Mouse (Mus musculus): ENCODE measurements around the gene Fgd2. TPM values are rescaled to one million over a fixed set of nuclear protein-coding genes. Genes with fewer than 3 reads are reported as not detected.

Fgd2 gene
- polyA plus RNA-seq, 1 experiment, result 56.0 TPM

- Histone ChIP-seq H3K4me3 (ENCODE audit: control insufficient read depth, insufficient read depth, low read length) (no peak overlapping the region), H3K27me3 (ENCODE audit: control insufficient read depth, insufficient read depth, low read length) (no peaks in the 10 kb centered on the region), H3K27ac (ENCODE audit: control insufficient read depth, insufficient read depth, low read length) (no peak overlapping the region), H3K36me3 (ENCODE audit: control insufficient read depth, insufficient read depth, low read length) (no peaks in the 10 kb centered on the region), H3K4me1 (replicated peaks; ENCODE audit: control insufficient read depth, insufficient read depth, low read length) (no peaks in the 10 kb centered on the region)
- WGBS, result 85% methylated on average over 8 of the region's 8 CpGs
- TF ChIP-seq CTCF (IDR thresholded peaks at IDR 0.05; ENCODE audit: borderline replicate concordance, control insufficient read depth, extremely low read depth, insufficient read depth, low read length, poor library complexity) (no peak), POLR2A (IDR thresholded peaks at IDR 0.05; ENCODE audit: control insufficient read depth, extremely low read depth, insufficient read depth, low read length, poor library complexity) (no peak)
- no peak for DNase-seq
These were observed 17.3 kb downstream of the Fgd2 start for GRCm38 (mm10) chr17:29378056-29378455.

DNA sequence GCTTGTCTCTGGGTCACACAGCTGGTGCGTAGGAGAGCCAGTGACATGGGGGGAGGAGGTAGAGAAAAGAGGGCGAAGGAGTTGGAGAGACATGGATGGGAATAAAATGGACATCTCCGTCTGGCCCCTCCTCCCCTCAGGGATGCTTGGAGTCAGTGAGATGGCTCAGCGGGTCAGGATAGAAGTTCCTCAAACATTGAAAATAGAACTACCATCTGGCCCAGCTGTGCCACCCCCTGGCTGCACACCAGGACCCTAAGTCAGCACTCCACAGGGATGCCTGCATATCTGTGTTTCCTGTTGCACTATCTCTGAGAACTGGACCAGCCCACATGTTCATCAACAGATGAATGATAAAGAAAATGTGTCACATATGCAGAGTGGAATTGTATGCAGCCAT, 19.5 kb downstream of the Fgd2 start:
- TF ChIP-seq POLR2A (IDR thresholded peaks at IDR 0.05; ENCODE audit: control insufficient read depth, extremely low read depth, insufficient read depth, low read length, poor library complexity), result no peak
- no peak for TF ChIP-seq CTCF (IDR thresholded peaks at IDR 0.05; ENCODE audit: borderline replicate concordance, control insufficient read depth, extremely low read depth, insufficient read depth, low read length, poor library complexity)
- no peaks in the 10 kb centered on the region for H3K4me1 ChIP-seq (replicated peaks; ENCODE audit: control insufficient read depth, insufficient read depth, low read length)
- DNase-seq, result no peak
- no peaks in the 10 kb centered on the region for H3K36me3 ChIP-seq (ENCODE audit: control insufficient read depth, insufficient read depth, low read length)
- H3K4me3 ChIP-seq (ENCODE audit: control insufficient read depth, insufficient read depth, low read length), result no peak overlapping the region
- H3K27me3 ChIP-seq (ENCODE audit: control insufficient read depth, insufficient read depth, low read length), result no peaks in the 10 kb centered on the region
- H3K27ac ChIP-seq (ENCODE audit: control insufficient read depth, insufficient read depth, low read length), result no peak overlapping the region
- 86% methylated on average over 4 of the region's 4 CpGs for WGBS

DNA sequence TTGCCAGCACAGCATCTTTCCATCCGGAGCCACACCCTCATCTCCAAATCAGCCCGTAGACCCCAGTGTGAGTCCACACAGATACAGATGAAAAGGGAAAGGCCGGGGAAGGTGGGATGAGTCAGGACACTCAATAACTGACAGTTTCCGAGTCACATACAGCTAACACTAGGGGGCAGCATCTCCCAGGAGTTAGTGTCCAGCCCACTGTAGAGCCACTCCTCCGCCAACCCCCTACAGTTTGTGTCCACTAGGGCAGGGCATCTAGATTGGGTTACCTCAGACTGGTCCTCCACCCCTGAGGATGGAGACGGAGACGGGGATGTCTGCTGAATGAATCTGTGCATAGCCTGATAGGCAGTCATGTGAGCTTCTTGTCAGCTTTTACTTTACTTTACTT, 20.8 kb downstream of the Fgd2 start:
- TF ChIP-seq CTCF (IDR thresholded peaks at IDR 0.05; ENCODE audit: borderline replicate concordance, control insufficient read depth, extremely low read depth, insufficient read depth, low read length, poor library complexity) (peak; percentile 77; the same call in 1 of the 2 replicates), POLR2A (IDR thresholded peaks at IDR 0.05; ENCODE audit: control insufficient read depth, extremely low read depth, insufficient read depth, low read length, poor library complexity) (no peak)
- Histone ChIP-seq H3K27ac (ENCODE audit: control insufficient read depth, insufficient read depth, low read length) (no peak overlapping the region), H3K27me3 (ENCODE audit: control insufficient read depth, insufficient read depth, low read length) (no peaks in the 10 kb centered on the region), H3K4me3 (ENCODE audit: control insufficient read depth, insufficient read depth, low read length) (no peak overlapping the region), H3K4me1 (replicated peaks; ENCODE audit: control insufficient read depth, insufficient read depth, low read length) (no peaks in the 10 kb centered on the region), H3K36me3 (ENCODE audit: control insufficient read depth, insufficient read depth, low read length) (no peaks in the 10 kb centered on the region)
- DNase-seq, result peak; percentile 64
- 5% methylated on average over 7 of the region's 7 CpGs for WGBS

GRCm38 (mm10) chr17:29382417-29382816, 21.7 kb downstream of the Fgd2 start:
- H3K4me3 ChIP-seq (ENCODE audit: control insufficient read depth, insufficient read depth, low read length), result no peak overlapping the region
- no peak for DNase-seq
- no peaks in the 10 kb centered on the region for H3K4me1 ChIP-seq (replicated peaks; ENCODE audit: control insufficient read depth, insufficient read depth, low read length)
- H3K27me3 ChIP-seq (ENCODE audit: control insufficient read depth, insufficient read depth, low read length), result no peaks in the 10 kb centered on the region
- WGBS, result 90% methylated on average over 11 of the region's 11 CpGs
- TF ChIP-seq POLR2A (IDR thresholded peaks at IDR 0.05; ENCODE audit: control insufficient read depth, extremely low read depth, insufficient read depth, low read length, poor library complexity) (no peak), CTCF (IDR thresholded peaks at IDR 0.05; ENCODE audit: borderline replicate concordance, control insufficient read depth, extremely low read depth, insufficient read depth, low read length, poor library complexity) (no peak)
- H3K36me3 ChIP-seq (ENCODE audit: control insufficient read depth, insufficient read depth, low read length), result no peaks in the 10 kb centered on the region
- H3K27ac ChIP-seq (ENCODE audit: control insufficient read depth, insufficient read depth, low read length), result no peak overlapping the region

DNA sequence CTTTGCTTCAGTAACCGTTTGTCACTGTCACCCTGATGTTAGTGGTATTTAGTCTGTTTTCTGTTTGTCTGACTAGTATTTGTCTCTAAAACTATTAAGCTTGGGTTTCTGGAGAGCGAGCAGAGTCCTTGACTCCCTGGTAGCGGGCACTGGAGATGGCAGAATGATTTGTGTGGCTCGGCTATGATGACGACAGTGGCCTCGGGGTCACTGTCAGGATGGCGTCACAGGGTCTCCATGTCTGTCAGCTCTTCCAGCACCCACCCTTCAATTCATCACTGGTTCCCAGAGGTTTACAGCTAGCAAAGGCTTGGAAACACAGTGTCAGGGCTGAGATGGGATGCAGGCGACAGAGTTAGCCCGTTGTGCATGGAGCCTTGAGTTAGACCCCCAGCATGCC, 23.2 kb downstream of the Fgd2 start:
- no peak for TF ChIP-seq CTCF (IDR thresholded peaks at IDR 0.05; ENCODE audit: borderline replicate concordance, control insufficient read depth, extremely low read depth, insufficient read depth, low read length, poor library complexity)
- no peak for TF ChIP-seq POLR2A (IDR thresholded peaks at IDR 0.05; ENCODE audit: control insufficient read depth, extremely low read depth, insufficient read depth, low read length, poor library complexity)
- no peak overlapping the region for H3K27ac ChIP-seq (ENCODE audit: control insufficient read depth, insufficient read depth, low read length)
- no peaks in the 10 kb centered on the region for H3K27me3 ChIP-seq (ENCODE audit: control insufficient read depth, insufficient read depth, low read length)
- H3K4me1 ChIP-seq (replicated peaks; ENCODE audit: control insufficient read depth, insufficient read depth, low read length), result no peaks in the 10 kb centered on the region
- H3K36me3 ChIP-seq (ENCODE audit: control insufficient read depth, insufficient read depth, low read length), result no peaks in the 10 kb centered on the region
- no peak for DNase-seq
- H3K4me3 ChIP-seq (ENCODE audit: control insufficient read depth, insufficient read depth, low read length), result no peak overlapping the region
- 94% methylated on average over 9 of the region's 9 CpGs for WGBS

GRCm38 (mm10) chr17:29384850-29385438, 24.2 kb downstream of the Fgd2 start:
- Histone ChIP-seq H3K4me3 (ENCODE audit: control insufficient read depth, insufficient read depth, low read length) (no peak overlapping the region), H3K27me3 (ENCODE audit: control insufficient read depth, insufficient read depth, low read length) (no peaks in the 10 kb centered on the region), H3K36me3 (ENCODE audit: control insufficient read depth, insufficient read depth, low read length) (no peaks in the 10 kb centered on the region), H3K27ac (ENCODE audit: control insufficient read depth, insufficient read depth, low read length) (no peak overlapping the region), H3K4me1 (replicated peaks; ENCODE audit: control insufficient read depth, insufficient read depth, low read length) (no peaks in the 10 kb centered on the region)
- TF ChIP-seq CTCF (IDR thresholded peaks at IDR 0.05; ENCODE audit: borderline replicate concordance, control insufficient read depth, extremely low read depth, insufficient read depth, low read length, poor library complexity) (no peak), POLR2A (IDR thresholded peaks at IDR 0.05; ENCODE audit: control insufficient read depth, extremely low read depth, insufficient read depth, low read length, poor library complexity) (no peak)
- WGBS, result 70% methylated on average over 5 of the region's 5 CpGs
- no peak for DNase-seq

GRCm38 (mm10) chr17:29385746-29386145, 25.0 kb downstream of the Fgd2 start:
- no peak overlapping the region for H3K27ac ChIP-seq (ENCODE audit: control insufficient read depth, insufficient read depth, low read length)
- H3K36me3 ChIP-seq (ENCODE audit: control insufficient read depth, insufficient read depth, low read length), result no peaks in the 10 kb centered on the region
- DNase-seq, result no peak
- H3K4me1 ChIP-seq (replicated peaks; ENCODE audit: control insufficient read depth, insufficient read depth, low read length), result no peaks in the 10 kb centered on the region
- TF ChIP-seq CTCF (IDR thresholded peaks at IDR 0.05; ENCODE audit: borderline replicate concordance, control insufficient read depth, extremely low read depth, insufficient read depth, low read length, poor library complexity) (no peak), POLR2A (IDR thresholded peaks at IDR 0.05; ENCODE audit: control insufficient read depth, extremely low read depth, insufficient read depth, low read length, poor library complexity) (no peak)
- no peak overlapping the region for H3K4me3 ChIP-seq (ENCODE audit: control insufficient read depth, insufficient read depth, low read length)
- H3K27me3 ChIP-seq (ENCODE audit: control insufficient read depth, insufficient read depth, low read length), result no peaks in the 10 kb centered on the region
- WGBS, result 94% methylated on average over 6 of the region's 6 CpGs

Data from thymus, adult 2 months (tissue).